Mouse (Mus musculus): ENCODE data around the gene Tnni3k. TPM values are rescaled to one million over a fixed set of nuclear protein-coding genes. Genes with fewer than 3 reads are reported as not detected.

Gene Tnni3k
- total RNA-seq, 1 experiment, result not detected

- H3K4me1 ChIP-seq (ENCODE audit: control insufficient read depth in 2 of 2, insufficient read depth in 2 of 2, low read length in 2 of 2, poor library complexity in 1 of 2), result no peaks in the 10 kb centered on the region
- TF ChIP-seq ZC3H11A (IDR thresholded peaks at IDR 0.05; ENCODE audit: borderline replicate concordance, low read depth, low read length) (no peak), CHD2 (IDR thresholded peaks at IDR 0.05; ENCODE audit: low read depth, low read length) (no peak), MAFK (IDR thresholded peaks at IDR 0.05; ENCODE audit: insufficient read depth, low read depth, low read length) (no peak), HCFC1 (IDR thresholded peaks at IDR 0.05; ENCODE audit: borderline replicate concordance, insufficient read depth, low read length) (no peak), ZNF384 (IDR thresholded peaks at IDR 0.05; ENCODE audit: low read depth, low read length) (no peak)
- no peak overlapping the region for H3K27ac ChIP-seq (ENCODE audit: insufficient read depth, low read depth, low read length, poor library complexity, severe bottlenecking)
- no peak for DNase-seq (ENCODE audit: low read depth, low spot score)
- H3K36me3 ChIP-seq (ENCODE audit: control insufficient read depth, insufficient read depth, low read length, poor library complexity, severe bottlenecking), result no peaks in the 10 kb centered on the region
- in situ Hi-C loops (cut with MboI; ENCODE audit: low sequenced_read_pairs in 2 of 2, unreplicated experiment in 2 of 2), result no loop called here
- H3K9ac ChIP-seq (ENCODE audit: insufficient read depth, low read depth, low read length, poor library complexity, severe bottlenecking), result no peak overlapping the region
- H3K4me3 ChIP-seq (ENCODE audit: insufficient read depth in 1 of 2, low read depth in 1 of 2, low read length in 2 of 2, poor library complexity in 1 of 2, severe bottlenecking in 1 of 2), result no peak overlapping the region
- H3K9me3 ChIP-seq (ENCODE audit: control insufficient read depth, insufficient read depth, low read depth, low read length), result no peaks in the 10 kb centered on the region
Observed at GRCm38 (mm10) chr3:154758089-154758488, 297.1 kb downstream of the Tnni3k start.

GRCm38 (mm10) chr3:154755225-154755624, 300.0 kb downstream of the Tnni3k start:
- Histone ChIP-seq H3K9me3 (ENCODE audit: control insufficient read depth, insufficient read depth, low read depth, low read length) (no peaks in the 10 kb centered on the region), H3K27ac (ENCODE audit: insufficient read depth, low read depth, low read length, poor library complexity, severe bottlenecking) (no peak overlapping the region), H3K4me3 (ENCODE audit: insufficient read depth in 1 of 2, low read depth in 1 of 2, low read length in 2 of 2, poor library complexity in 1 of 2, severe bottlenecking in 1 of 2) (no peak overlapping the region), H3K9ac (ENCODE audit: insufficient read depth, low read depth, low read length, poor library complexity, severe bottlenecking) (no peak overlapping the region), H3K4me1 (ENCODE audit: control insufficient read depth in 2 of 2, insufficient read depth in 2 of 2, low read length in 2 of 2, poor library complexity in 1 of 2) (no peaks in the 10 kb centered on the region), H3K36me3 (ENCODE audit: control insufficient read depth, insufficient read depth, low read length, poor library complexity, severe bottlenecking) (no peaks in the 10 kb centered on the region)
- TF ChIP-seq HCFC1 (IDR thresholded peaks at IDR 0.05; ENCODE audit: borderline replicate concordance, insufficient read depth, low read length) (no peak), ZNF384 (IDR thresholded peaks at IDR 0.05; ENCODE audit: low read depth, low read length) (no peak), MAFK (IDR thresholded peaks at IDR 0.05; ENCODE audit: insufficient read depth, low read depth, low read length) (no peak), ZC3H11A (IDR thresholded peaks at IDR 0.05; ENCODE audit: borderline replicate concordance, low read depth, low read length) (no peak), CHD2 (IDR thresholded peaks at IDR 0.05; ENCODE audit: low read depth, low read length) (no peak)
- in situ Hi-C loops (cut with MboI; ENCODE audit: low sequenced_read_pairs in 2 of 2, unreplicated experiment in 2 of 2), result no loop called here
- DNase-seq (ENCODE audit: low read depth, low spot score), result no peak

GRCm38 (mm10) chr3:154754505-154754904, 300.7 kb downstream of the Tnni3k start:
- Histone ChIP-seq H3K36me3 (ENCODE audit: control insufficient read depth, insufficient read depth, low read length, poor library complexity, severe bottlenecking) (no peaks in the 10 kb centered on the region), H3K9me3 (ENCODE audit: control insufficient read depth, insufficient read depth, low read depth, low read length) (no peaks in the 10 kb centered on the region), H3K4me1 (ENCODE audit: control insufficient read depth in 2 of 2, insufficient read depth in 2 of 2, low read length in 2 of 2, poor library complexity in 1 of 2) (no peaks in the 10 kb centered on the region), H3K27ac (ENCODE audit: insufficient read depth, low read depth, low read length, poor library complexity, severe bottlenecking) (no peak overlapping the region), H3K9ac (ENCODE audit: insufficient read depth, low read depth, low read length, poor library complexity, severe bottlenecking) (no peak overlapping the region), H3K4me3 (ENCODE audit: insufficient read depth in 1 of 2, low read depth in 1 of 2, low read length in 2 of 2, poor library complexity in 1 of 2, severe bottlenecking in 1 of 2) (no peak overlapping the region)
- DNase-seq (ENCODE audit: low read depth, low spot score), result no peak
- TF ChIP-seq HCFC1 (IDR thresholded peaks at IDR 0.05; ENCODE audit: borderline replicate concordance, insufficient read depth, low read length), result no peak
- no peak for TF ChIP-seq ZC3H11A (IDR thresholded peaks at IDR 0.05; ENCODE audit: borderline replicate concordance, low read depth, low read length)
- no peak for TF ChIP-seq ZNF384 (IDR thresholded peaks at IDR 0.05; ENCODE audit: low read depth, low read length)
- TF ChIP-seq MAFK (IDR thresholded peaks at IDR 0.05; ENCODE audit: insufficient read depth, low read depth, low read length), result no peak
- no peak for TF ChIP-seq CHD2 (IDR thresholded peaks at IDR 0.05; ENCODE audit: low read depth, low read length)
- in situ Hi-C loops (cut with MboI; ENCODE audit: low sequenced_read_pairs in 2 of 2, unreplicated experiment in 2 of 2), result no loop called here

GRCm38 (mm10) chr3:154744317-154744716, 310.9 kb downstream of the Tnni3k start:
- Histone ChIP-seq H3K9ac (ENCODE audit: insufficient read depth, low read depth, low read length, poor library complexity, severe bottlenecking) (no peak overlapping the region), H3K4me1 (ENCODE audit: control insufficient read depth in 2 of 2, insufficient read depth in 2 of 2, low read length in 2 of 2, poor library complexity in 1 of 2) (no peaks in the 10 kb centered on the region), H3K9me3 (ENCODE audit: control insufficient read depth, insufficient read depth, low read depth, low read length) (no peaks in the 10 kb centered on the region), H3K27ac (ENCODE audit: insufficient read depth, low read depth, low read length, poor library complexity, severe bottlenecking) (no peak overlapping the region), H3K4me3 (ENCODE audit: insufficient read depth in 1 of 2, low read depth in 1 of 2, low read length in 2 of 2, poor library complexity in 1 of 2, severe bottlenecking in 1 of 2) (no peak overlapping the region), H3K36me3 (ENCODE audit: control insufficient read depth, insufficient read depth, low read length, poor library complexity, severe bottlenecking) (no peaks in the 10 kb centered on the region)
- no peak for TF ChIP-seq MAFK (IDR thresholded peaks at IDR 0.05; ENCODE audit: insufficient read depth, low read depth, low read length)
- no peak for TF ChIP-seq HCFC1 (IDR thresholded peaks at IDR 0.05; ENCODE audit: borderline replicate concordance, insufficient read depth, low read length)
- no peak for TF ChIP-seq CHD2 (IDR thresholded peaks at IDR 0.05; ENCODE audit: low read depth, low read length)
- no peak for TF ChIP-seq ZC3H11A (IDR thresholded peaks at IDR 0.05; ENCODE audit: borderline replicate concordance, low read depth, low read length)
- TF ChIP-seq ZNF384 (IDR thresholded peaks at IDR 0.05; ENCODE audit: low read depth, low read length), result no peak
- in situ Hi-C loops (cut with MboI; ENCODE audit: low sequenced_read_pairs in 2 of 2, unreplicated experiment in 2 of 2), result no loop called here
- DNase-seq (ENCODE audit: low read depth, low spot score), result no peak

- no peak overlapping the region for H3K9ac ChIP-seq (ENCODE audit: insufficient read depth, low read depth, low read length, poor library complexity, severe bottlenecking)
- in situ Hi-C loops (cut with MboI; ENCODE audit: low sequenced_read_pairs in 2 of 2, unreplicated experiment in 2 of 2), result no loop called here
- no peaks in the 10 kb centered on the region for H3K9me3 ChIP-seq (ENCODE audit: control insufficient read depth, insufficient read depth, low read depth, low read length)
- no peak overlapping the region for H3K27ac ChIP-seq (ENCODE audit: insufficient read depth, low read depth, low read length, poor library complexity, severe bottlenecking)
- no peak overlapping the region for H3K4me3 ChIP-seq (ENCODE audit: insufficient read depth in 1 of 2, low read depth in 1 of 2, low read length in 2 of 2, poor library complexity in 1 of 2, severe bottlenecking in 1 of 2)
- DNase-seq (ENCODE audit: low read depth, low spot score), result no peak
- TF ChIP-seq HCFC1 (IDR thresholded peaks at IDR 0.05; ENCODE audit: borderline replicate concordance, insufficient read depth, low read length), result no peak
- TF ChIP-seq CHD2 (IDR thresholded peaks at IDR 0.05; ENCODE audit: low read depth, low read length), result no peak
- no peak for TF ChIP-seq ZC3H11A (IDR thresholded peaks at IDR 0.05; ENCODE audit: borderline replicate concordance, low read depth, low read length)
- no peak for TF ChIP-seq ZNF384 (IDR thresholded peaks at IDR 0.05; ENCODE audit: low read depth, low read length)
- TF ChIP-seq MAFK (IDR thresholded peaks at IDR 0.05; ENCODE audit: insufficient read depth, low read depth, low read length), result no peak
- H3K4me1 ChIP-seq (ENCODE audit: control insufficient read depth in 2 of 2, insufficient read depth in 2 of 2, low read length in 2 of 2, poor library complexity in 1 of 2), result no peaks in the 10 kb centered on the region
- no peaks in the 10 kb centered on the region for H3K36me3 ChIP-seq (ENCODE audit: control insufficient read depth, insufficient read depth, low read length, poor library complexity, severe bottlenecking)
Observed at GRCm38 (mm10) chr3:154742927-154743326, 312.3 kb downstream of the Tnni3k start.
